Mouse (Mus musculus) forebrain, embryonic 16.5 days (tissue): ENCODE measurements around the gene Mrpl47. TPM values are rescaled to one million over a fixed set of nuclear protein-coding genes. Genes with fewer than 3 reads are reported as not detected.
"Not testable (repeated sequence)": the region's sequence is repeated elsewhere in the genome, so short reads cannot be mapped to it uniquely, and the experiment has no call there.

Source experiments
- ATAC-seq: fragments of 200-750 bp; cut with Nextera tagmentation; 2 replicates; pipeline ENCODE4 v1.8.0; 2017; ENCODE audit warnings: mild to moderate bottlenecking, moderate library complexity
- H3K27ac ChIP-seq: fragments of 300-500 bp; sonication (generic); 2 replicates; pipeline ENCODE4 v1.5.1; 2014; ENCODE audit warnings: low read length, control low read depth
- H3K27me3 ChIP-seq: fragments of 300-500 bp; sonication (generic); replicated peaks from 2 replicates; pipeline ENCODE4 v1.6.1; 2014; ENCODE audit warnings: low read length; ENCODE audit not compliant: control insufficient read depth, insufficient read depth
- H3K36me3 ChIP-seq: fragments of 300-500 bp; sonication (generic); 2 replicates; pipeline ENCODE4 v1.6.1; 2014; ENCODE audit not compliant: control insufficient read depth, insufficient read depth
- H3K4me1 ChIP-seq: fragments of 300-500 bp; sonication (generic); replicated peaks from 2 replicates; pipeline ENCODE4 v1.6.1; 2014; ENCODE audit warnings: low read length; ENCODE audit not compliant: control insufficient read depth, insufficient read depth
- H3K4me2 ChIP-seq: fragments of 300-500 bp; sonication (generic); 2 replicates; pipeline ENCODE4 v1.6.1; 2014; ENCODE audit warnings: mild to moderate bottlenecking, low read length, control low read depth
- H3K4me3 ChIP-seq: fragments of 300-500 bp; sonication (generic); replicated peaks from 2 replicates; pipeline ENCODE4 v1.5.1; 2014; ENCODE audit warnings: mild to moderate bottlenecking, low read length, control low read depth
- H3K9ac ChIP-seq: fragments of 300-500 bp; sonication (generic); replicated peaks from 2 replicates; pipeline ENCODE4 v1.6.1; 2014; ENCODE audit warnings: low read depth, low read length, control low read depth
- H3K9me3 ChIP-seq: fragments of 300-500 bp; sonication (generic); 2 replicates; pipeline ENCODE4 v1.6.1; 2016; ENCODE audit warnings: low read length; ENCODE audit not compliant: control insufficient read depth
- WGBS: fragments of 180-500 bp; shearing (Covaris S2); extraction: QIAGEN DNeasy Blood & Tissue Kit; methylation state at CpG from one replicate; pipeline ENCODE4 v1.1.7; 2014; 5-methylcytosine and 5-hydroxymethylcytosine counted together
- polyA plus RNA-seq: library from polyadenylated mRNA; unstranded; fragments of >200 nt; fragmentation: Nextera tagmentation; extraction: Ambion mirVana; gene quantifications from 2 replicates; pipeline ENCODE4 v1.2.1, GENCODE M21; 2015

Gene Mrpl47
- polyA plus RNA-seq, 1 experiment from 2014 or later: 30.1 TPM

DNA sequence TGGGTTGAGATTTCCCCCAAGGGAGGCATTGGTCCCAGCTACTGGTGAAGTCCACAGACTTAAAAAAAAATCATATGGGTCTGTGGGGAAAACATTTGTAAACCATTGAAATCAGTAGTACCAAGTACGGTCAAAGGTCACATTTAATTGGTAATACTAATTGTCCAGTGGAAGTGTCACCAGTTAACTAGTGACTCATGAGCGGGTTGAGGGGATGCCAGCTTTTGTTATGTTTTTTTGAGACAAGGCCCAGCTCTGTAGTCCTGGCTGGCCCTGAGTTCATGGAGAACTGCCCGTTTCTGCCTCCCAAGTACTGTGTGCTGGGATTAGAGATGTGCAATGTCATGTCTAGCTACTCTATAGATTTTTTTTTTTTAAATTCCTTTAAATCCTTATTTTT is 23.7 kb downstream of the Mrpl47 start:
- H3K4me1 ChIP-seq: peaks cover 13% of the 10 kb centered on the region
- no peak overlapping the region for H3K4me2 ChIP-seq
- 87% methylated on average over 3 of the region's 3 CpGs for WGBS
- no peak for ATAC-seq
- H3K36me3 ChIP-seq: peaks cover 42% of the 10 kb centered on the region
- H3K27ac ChIP-seq: no peak overlapping the region
- H3K4me3 ChIP-seq: no peak overlapping the region
- H3K9ac ChIP-seq: no peak overlapping the region
- H3K27me3 ChIP-seq: no peaks in the 10 kb centered on the region
- no peaks in the 10 kb centered on the region for H3K9me3 ChIP-seq

DNA sequence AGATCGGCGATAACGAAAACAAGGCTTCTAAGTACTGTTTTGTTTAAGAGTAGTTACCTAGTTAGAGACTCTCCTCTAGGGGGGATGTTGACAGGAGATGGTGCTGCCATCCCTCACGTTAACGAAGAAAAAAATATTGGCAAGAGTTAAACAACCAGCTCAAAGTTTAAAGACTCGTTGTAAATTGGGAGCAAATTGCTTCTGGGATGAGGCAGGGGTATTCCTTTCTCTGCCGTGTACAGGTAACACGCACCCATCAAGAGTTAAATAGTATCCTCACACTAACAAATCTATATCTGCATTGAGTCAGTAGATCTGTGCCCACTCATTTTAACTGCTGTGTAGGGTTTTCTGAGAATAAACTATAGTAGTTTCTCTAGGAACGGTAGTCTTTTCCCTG is 28.0 kb downstream of the Mrpl47 start:
- H3K4me3 ChIP-seq: peak overlapping the region; percentile 99
- H3K27me3 ChIP-seq: no peaks in the 10 kb centered on the region
- H3K9me3 ChIP-seq: no peaks in the 10 kb centered on the region
- H3K27ac ChIP-seq: peak overlapping the region; percentile 91
- H3K36me3 ChIP-seq: peaks cover 20% of the 10 kb centered on the region
- peak overlapping the region; percentile 92 for H3K9ac ChIP-seq
- ATAC-seq: no peak
- H3K4me2 ChIP-seq: peak overlapping the region; percentile 87
- peaks cover 13% of the 10 kb centered on the region for H3K4me1 ChIP-seq
- WGBS: 11% methylated on average over 9 of the region's 9 CpGs

DNA sequence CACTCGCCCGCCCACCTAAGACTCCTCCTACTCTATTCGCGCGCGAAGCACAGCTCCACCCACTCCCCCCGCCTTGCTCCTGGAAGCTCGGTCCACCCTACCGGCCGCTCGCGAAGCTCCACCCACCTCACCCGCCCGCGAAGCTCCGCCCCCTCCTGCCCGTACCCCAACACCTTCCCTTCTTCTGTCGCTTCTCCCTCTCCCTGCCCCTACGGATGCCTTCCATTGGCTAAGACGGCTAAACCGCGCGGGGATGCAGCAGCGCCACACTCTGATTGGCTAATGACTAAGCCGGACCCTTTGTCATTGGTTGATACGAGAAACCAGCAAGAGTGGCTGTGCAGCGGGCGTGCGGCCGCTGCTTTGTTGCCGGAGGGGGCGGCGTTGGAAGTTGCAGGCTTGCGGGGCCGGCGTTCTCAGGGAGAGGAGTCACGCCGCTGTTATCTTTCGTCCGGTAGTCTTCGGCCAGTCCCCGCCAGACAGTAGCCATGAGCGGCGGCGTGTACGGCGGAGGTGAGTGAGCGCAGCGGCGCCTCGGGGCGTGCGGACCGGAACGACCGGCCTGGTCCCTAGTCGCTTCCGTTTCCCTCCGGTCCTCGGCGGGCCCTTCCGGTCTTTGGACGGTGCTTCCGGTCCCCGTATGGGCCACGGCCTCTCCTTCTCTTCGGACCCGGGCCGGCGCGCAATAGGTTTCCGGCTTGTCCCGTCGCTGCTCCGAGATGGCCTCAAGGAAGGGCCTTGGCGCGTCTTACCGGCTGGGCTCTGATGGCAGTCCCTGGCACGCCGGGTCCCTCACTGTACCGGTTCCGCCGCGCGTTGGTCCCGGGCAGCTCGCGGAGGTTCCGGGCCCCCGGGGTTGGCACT is 28.8 kb downstream of the Mrpl47 start:
- Histone ChIP-seq H3K9ac (peak overlapping the region; percentile 92), H3K9me3 (no peaks in the 10 kb centered on the region), H3K4me2 (peak overlapping the region; percentile 87), H3K4me3 (peak overlapping the region; percentile 99), H3K27me3 (no peaks in the 10 kb centered on the region), H3K27ac (peak overlapping the region; percentile 91), H3K4me1 (peaks cover 13% of the 10 kb centered on the region), H3K36me3 (peaks cover 14% of the 10 kb centered on the region)
- WGBS: under 1% methylated on average over 90 of the region's 90 CpGs
- peak; percentile 100 for ATAC-seq

DNA sequence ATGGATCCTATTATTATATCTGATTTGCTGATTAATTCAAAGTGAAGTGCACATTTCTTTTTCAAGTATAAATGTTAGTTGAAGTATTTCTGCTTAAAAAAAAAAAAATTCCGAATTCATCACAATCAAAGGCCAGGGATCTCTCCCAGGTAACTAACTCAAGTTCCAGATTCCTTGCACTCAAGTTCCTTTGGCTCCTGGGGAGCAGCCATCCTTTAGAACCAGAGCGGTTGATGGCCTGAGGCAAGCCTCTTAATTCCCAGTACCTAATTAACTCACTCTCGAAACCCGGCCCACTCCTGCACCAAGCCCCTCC is 29.4 kb downstream of the Mrpl47 start:
- Histone ChIP-seq H3K27ac (no peak overlapping the region), H3K9ac (no peak overlapping the region), H3K36me3 (peaks cover 8% of the 10 kb centered on the region), H3K27me3 (no peaks in the 10 kb centered on the region), H3K4me1 (peaks cover 13% of the 10 kb centered on the region), H3K9me3 (no peaks in the 10 kb centered on the region), H3K4me3 (peak overlapping the region; percentile 99), H3K4me2 (peak overlapping the region; percentile 50)
- WGBS: 1% methylated on average over 4 of the region's 4 CpGs
- ATAC-seq: no peak

DNA sequence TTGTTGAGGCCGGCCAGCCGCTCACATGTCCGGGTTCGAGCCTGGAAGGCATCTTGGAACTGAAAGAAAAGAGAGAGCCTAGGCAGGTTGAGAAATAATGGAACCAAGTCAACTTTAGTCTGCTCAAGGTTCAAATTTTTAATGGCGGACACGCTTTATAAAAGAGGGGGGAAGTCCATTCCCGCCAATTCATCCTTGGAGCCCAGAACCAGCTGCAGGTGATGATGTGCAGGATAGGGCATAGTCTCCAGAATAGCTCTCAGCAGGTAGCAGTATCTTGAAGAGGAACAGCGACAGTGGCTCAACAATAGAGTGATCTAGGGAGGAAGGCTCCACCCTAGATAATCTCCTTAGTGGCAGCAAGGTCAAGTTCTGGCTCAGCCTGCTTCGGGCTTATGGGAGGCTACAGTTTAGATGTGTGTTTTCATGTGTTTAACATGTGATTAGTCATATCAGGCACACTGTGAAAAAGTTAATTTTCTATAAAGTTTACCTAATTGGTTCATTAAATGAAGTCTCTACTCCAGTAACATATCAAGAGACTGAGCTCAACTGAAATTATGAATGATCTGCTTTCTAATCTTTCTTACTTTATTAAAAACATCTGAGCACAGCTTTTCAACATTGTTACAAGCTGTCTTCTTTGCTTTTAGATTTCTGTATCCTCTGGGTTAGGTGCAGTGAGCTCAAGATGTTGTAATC is 31.6 kb downstream of the Mrpl47 start, which contains the start of gene Actl6a:
Gene Actl6a, plus strand, starts transcription at position 652 of the 702 bp plus-strand sequence.
- not testable (repeated sequence) for H3K4me3 ChIP-seq, ATAC-seq, H3K4me2 ChIP-seq, H3K36me3 ChIP-seq, H3K27ac ChIP-seq, H3K9ac ChIP-seq, H3K9me3 ChIP-seq, H3K27me3 ChIP-seq
- H3K4me1 ChIP-seq: peaks cover 10% of the 10 kb centered on the region
- 80% methylated on average over 9 of the region's 9 CpGs for WGBS

DNA sequence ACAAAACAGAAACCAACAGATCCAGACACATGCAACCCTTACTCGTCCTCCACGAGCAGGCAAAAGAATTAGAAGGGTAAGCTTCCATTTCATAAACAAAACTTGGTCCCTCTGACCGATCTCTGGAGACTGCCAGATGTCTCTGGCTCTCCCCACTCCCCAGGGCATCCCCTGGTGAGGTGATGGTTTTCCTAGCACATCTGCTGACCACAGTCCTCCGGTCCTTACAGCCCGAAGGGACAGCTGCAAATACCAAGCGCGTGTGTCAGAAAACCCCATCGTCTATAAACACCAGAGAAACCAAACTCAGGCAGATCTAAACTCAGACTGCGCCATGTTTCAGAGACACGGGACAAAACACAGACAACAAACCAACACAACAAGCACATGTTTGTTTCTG is 32.8 kb downstream of the Mrpl47 start:
- not testable (repeated sequence) for ATAC-seq, H3K4me2 ChIP-seq, H3K4me1 ChIP-seq, H3K27ac ChIP-seq, H3K27me3 ChIP-seq, H3K9me3 ChIP-seq, H3K9ac ChIP-seq, H3K4me3 ChIP-seq, H3K36me3 ChIP-seq
- 95% methylated on average over 10 of the region's 10 CpGs for WGBS

DNA sequence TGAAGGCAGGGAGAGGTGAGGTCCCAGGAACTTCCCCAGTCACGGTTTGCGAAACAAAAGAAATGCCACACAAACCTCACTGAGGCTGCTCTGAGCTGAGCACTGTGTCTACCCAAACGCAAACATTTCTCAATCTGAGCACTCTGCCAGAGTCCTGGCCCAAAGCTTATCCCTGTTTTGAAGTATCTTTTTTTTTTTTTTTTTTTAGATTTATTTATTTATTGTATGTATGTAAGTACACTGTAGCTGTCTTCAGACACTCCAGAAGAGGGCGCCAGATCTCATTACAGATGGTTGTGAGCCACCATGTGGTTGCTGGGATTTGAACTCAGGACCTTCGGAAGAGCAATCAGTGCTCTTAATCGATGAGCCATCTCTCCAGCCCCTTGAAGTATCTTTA is 33.4 kb downstream of the Mrpl47 start:
- H3K4me1 ChIP-seq, H3K4me2 ChIP-seq, H3K9me3 ChIP-seq, H3K4me3 ChIP-seq, H3K27ac ChIP-seq, H3K36me3 ChIP-seq, ATAC-seq, H3K27me3 ChIP-seq, H3K9ac ChIP-seq: not testable (repeated sequence)
- 91% methylated on average over 6 of the region's 6 CpGs for WGBS

DNA sequence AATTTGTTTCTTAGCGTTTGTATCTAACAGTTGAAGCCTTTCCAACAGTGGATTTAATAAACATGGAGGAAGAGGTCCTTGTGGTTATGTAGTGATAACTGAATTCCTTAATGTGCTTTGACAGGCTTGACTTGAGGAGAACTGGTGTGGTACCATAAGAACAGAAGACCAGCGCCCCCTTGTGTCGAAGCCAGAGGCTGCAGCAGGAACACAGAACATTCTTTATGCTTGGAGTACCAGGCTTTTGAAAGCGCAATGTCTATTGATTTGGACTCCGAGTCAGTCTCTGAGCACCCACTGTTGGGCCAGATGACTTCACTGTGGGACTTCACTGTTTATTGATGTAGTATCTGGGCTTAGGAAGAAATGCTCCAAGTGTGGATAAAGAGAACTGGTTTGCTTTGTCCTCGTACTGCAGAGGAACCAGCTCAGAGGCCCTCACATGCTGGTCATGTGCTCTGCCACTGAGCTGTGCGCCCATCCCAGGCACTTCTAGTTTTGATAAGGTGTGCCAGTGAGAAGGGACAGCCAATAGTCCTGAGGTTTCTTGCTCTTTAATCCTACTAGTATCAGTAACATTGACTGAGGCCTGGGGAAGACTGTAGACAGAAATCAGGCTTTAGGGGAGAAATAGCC is 39.1 kb downstream of the Mrpl47 start:
- H3K4me3 ChIP-seq: no peak overlapping the region
- no peaks in the 10 kb centered on the region for H3K27me3 ChIP-seq
- no peak overlapping the region for H3K27ac ChIP-seq
- no peak overlapping the region for H3K4me2 ChIP-seq
- peak; percentile 86 for ATAC-seq
- no peaks in the 10 kb centered on the region for H3K36me3 ChIP-seq
- H3K9ac ChIP-seq: no peak overlapping the region
- 30% methylated on average over 7 of the region's 7 CpGs for WGBS
- H3K4me1 ChIP-seq: no peaks in the 10 kb centered on the region
- H3K9me3 ChIP-seq: no peaks in the 10 kb centered on the region

DNA sequence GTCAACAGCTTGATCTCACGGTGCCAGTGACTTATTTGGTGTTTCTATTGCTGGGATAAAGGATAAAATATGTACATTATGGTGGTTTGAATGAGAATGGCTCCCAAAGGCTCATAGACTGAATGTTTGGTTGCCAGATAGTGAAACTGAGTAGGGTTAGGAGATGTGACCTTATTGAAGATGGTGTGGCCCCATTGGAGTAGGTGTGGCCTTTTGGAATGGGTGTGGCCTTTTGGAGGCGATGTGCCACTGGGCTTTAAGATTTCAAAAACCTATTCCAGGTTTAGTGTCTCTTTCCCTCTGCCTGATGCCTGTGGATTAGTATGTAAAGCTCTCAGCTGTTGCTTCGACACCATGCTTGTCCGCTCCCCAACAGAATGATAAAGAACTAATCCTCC is 41.8 kb downstream of the Mrpl47 start:
- ATAC-seq: no peak
- Histone ChIP-seq H3K9ac (no peak overlapping the region), H3K4me1 (no peaks in the 10 kb centered on the region), H3K27ac (no peak overlapping the region), H3K4me3 (no peak overlapping the region), H3K36me3 (no peaks in the 10 kb centered on the region), H3K27me3 (no peaks in the 10 kb centered on the region), H3K9me3 (no peaks in the 10 kb centered on the region), H3K4me2 (no peak overlapping the region)
- WGBS: 79% methylated on average over 4 of the region's 4 CpGs
